Mouse (Mus musculus): ENCODE measurements around the gene Gpr83.

GRCm38 (mm10) chr9:14902416-14902815 lies 42.4 kb downstream of the Gpr83 start:
- TF ChIP-seq CTCF (IDR thresholded peaks at IDR 0.05; ENCODE audit: low read depth) (no peak), EP300 (IDR thresholded peaks at IDR 0.05; ENCODE audit: low read depth) (no peak)

Measured in heart, postnatal 0 days (tissue).